Mouse (Mus musculus) heart, embryonic 15.5 days (tissue): ENCODE results near the gene Col4a1. TPM values are rescaled to one million over a fixed set of nuclear protein-coding genes. Genes with fewer than 3 reads are reported as not detected.

Source experiments
- ATAC-seq: fragments of 200-750 bp; cut with Nextera tagmentation; replicated peaks from 2 replicates; pipeline ENCODE4 v1.8.0; 2017; ENCODE audit warnings: low read depth, moderate TSS enrichment; ENCODE audit not compliant: insufficient number of reproducible peaks, insufficient read depth, low FRiP score
- H3K27ac ChIP-seq: fragments of 300-500 bp; sonication (generic); 2 replicates; pipeline ENCODE4 v1.5.1; 2015; ENCODE audit warnings: mild to moderate bottlenecking, inconsistent platforms
- H3K27me3 ChIP-seq: fragments of 300-500 bp; sonication (generic); 2 replicates; pipeline ENCODE4 v1.6.1; 2015; ENCODE audit warnings: inconsistent platforms
- H3K36me3 ChIP-seq: fragments of 300-500 bp; sonication (generic); 2 replicates; pipeline ENCODE4 v1.6.1; 2015; ENCODE audit warnings: mild to moderate bottlenecking, inconsistent platforms
- H3K4me1 ChIP-seq: fragments of 300-500 bp; sonication (generic); replicated peaks from 2 replicates; pipeline ENCODE4 v1.6.1; 2015; ENCODE audit warnings: inconsistent platforms
- H3K4me2 ChIP-seq: fragments of 300-500 bp; sonication (generic); 2 replicates; pipeline ENCODE4 v1.6.1; 2015; ENCODE audit warnings: inconsistent platforms, mild to moderate bottlenecking, moderate library complexity
- H3K4me3 ChIP-seq: fragments of 300-500 bp; sonication (generic); 2 replicates; pipeline ENCODE4 v1.5.1; 2015; ENCODE audit warnings: mild to moderate bottlenecking, inconsistent platforms
- H3K9ac ChIP-seq: fragments of 300-500 bp; sonication (generic); 2 replicates; pipeline ENCODE4 v1.6.1; 2015; ENCODE audit warnings: mild to moderate bottlenecking, inconsistent platforms
- H3K9me3 ChIP-seq: fragments of 300-500 bp; sonication (generic); replicated peaks from 2 replicates; pipeline ENCODE4 v1.6.1; 2016; ENCODE audit warnings: inconsistent platforms
- WGBS: fragments of 180-500 bp; shearing (Covaris S2); methylation state at CpG from one replicate; pipeline ENCODE4 v1.1.7; 2015; ENCODE audit warnings: mixed read lengths; 5-methylcytosine and 5-hydroxymethylcytosine counted together
- polyA plus RNA-seq: library from polyadenylated mRNA; unstranded; fragments of >200 nt; fragmentation: Nextera tagmentation; extraction: Ambion mirVana; gene quantifications from 2 replicates; pipeline ENCODE4 v1.2.1, GENCODE M21; 2015

Col4a1 gene
- polyA plus RNA-seq, 1 experiment from 2014 or later, result 191 TPM

GRCm38 (mm10) chr8:11298531-11299316 lies 13.9 kb downstream of the Col4a1 start:
- Histone ChIP-seq H3K27me3 (no peaks in the 10 kb centered on the region), H3K4me2 (no peak overlapping the region; the same call in 1 of the 2 replicates), H3K4me1 (peaks cover 61% of the 10 kb centered on the region), H3K27ac (peak overlapping the region; percentile 84), H3K9me3 (no peaks in the 10 kb centered on the region), H3K9ac (no peak overlapping the region), H3K36me3 (no peaks in the 10 kb centered on the region), H3K4me3 (no peak overlapping the region)
- ATAC-seq, result no peak
- WGBS, result 42% methylated on average over 12 of the region's 12 CpGs

GRCm38 (mm10) chr8:11297141-11297838 lies 15.3 kb downstream of the Col4a1 start:
- H3K4me2 ChIP-seq, result peak overlapping the region; percentile 7
- peak; percentile 56 for ATAC-seq

GRCm38 (mm10) chr8:11296282-11296943 lies 16.2 kb downstream of the Col4a1 start:
- Histone ChIP-seq H3K4me1 (peaks cover 61% of the 10 kb centered on the region), H3K27ac (peak overlapping the region; percentile 84), H3K4me3 (no peak overlapping the region), H3K9ac (no peak overlapping the region), H3K9me3 (no peaks in the 10 kb centered on the region), H3K4me2 (no peak overlapping the region; the same call in 1 of the 2 replicates), H3K27me3 (no peaks in the 10 kb centered on the region), H3K36me3 (no peaks in the 10 kb centered on the region)
- ATAC-seq, result no peak
- 74% methylated on average over 10 of the region's 10 CpGs for WGBS

More at GRCm38 (mm10) chr8:11297141-11297838, 15.3 kb downstream of the Col4a1 start:
- H3K9ac ChIP-seq, result no peak overlapping the region
- H3K36me3 ChIP-seq, result no peaks in the 10 kb centered on the region
- no peak overlapping the region for H3K4me3 ChIP-seq
- WGBS, result 56% methylated on average over 8 of the region's 8 CpGs
- peak overlapping the region; percentile 84 for H3K27ac ChIP-seq
- H3K9me3 ChIP-seq, result no peaks in the 10 kb centered on the region
- peaks cover 64% of the 10 kb centered on the region for H3K4me1 ChIP-seq
- no peaks in the 10 kb centered on the region for H3K27me3 ChIP-seq

GRCm38 (mm10) chr8:11292611-11293010 lies 20.0 kb downstream of the Col4a1 start:
- Histone ChIP-seq H3K9ac (no peak overlapping the region), H3K4me2 (no peak overlapping the region), H3K4me1 (peaks cover 54% of the 10 kb centered on the region), H3K36me3 (no peaks in the 10 kb centered on the region), H3K27me3 (no peaks in the 10 kb centered on the region), H3K9me3 (no peaks in the 10 kb centered on the region), H3K4me3 (no peak overlapping the region), H3K27ac (no peak overlapping the region)
- WGBS, result 41% methylated on average over 3 of the region's 3 CpGs
- ATAC-seq, result no peak

GRCm38 (mm10) chr8:11290533-11290932 lies 22.1 kb downstream of the Col4a1 start:
- Histone ChIP-seq H3K9me3 (no peaks in the 10 kb centered on the region), H3K36me3 (no peaks in the 10 kb centered on the region), H3K27me3 (no peaks in the 10 kb centered on the region), H3K27ac (no peak overlapping the region), H3K4me2 (no peak overlapping the region), H3K4me3 (no peak overlapping the region), H3K4me1 (peaks cover 33% of the 10 kb centered on the region), H3K9ac (no peak overlapping the region)
- 5% methylated on average over 1 of the region's 1 CpGs for WGBS
- no peak for ATAC-seq

GRCm38 (mm10) chr8:11288286-11288685 lies 24.3 kb downstream of the Col4a1 start:
- Histone ChIP-seq H3K27me3 (no peaks in the 10 kb centered on the region), H3K4me2 (no peak overlapping the region), H3K4me3 (no peak overlapping the region), H3K27ac (no peak overlapping the region), H3K4me1 (peaks cover 36% of the 10 kb centered on the region), H3K36me3 (no peaks in the 10 kb centered on the region), H3K9ac (no peak overlapping the region), H3K9me3 (no peaks in the 10 kb centered on the region)
- no peak for ATAC-seq
- 60% methylated on average over 6 of the region's 6 CpGs for WGBS

GRCm38 (mm10) chr8:11287139-11287538 lies 25.5 kb downstream of the Col4a1 start:
- WGBS, result 66% methylated on average over 3 of the region's 3 CpGs
- H3K27ac ChIP-seq, result no peak overlapping the region
- no peaks in the 10 kb centered on the region for H3K36me3 ChIP-seq
- no peak for ATAC-seq
- no peak overlapping the region for H3K4me3 ChIP-seq
- no peak overlapping the region for H3K4me2 ChIP-seq
- no peak overlapping the region for H3K9ac ChIP-seq
- H3K4me1 ChIP-seq, result peaks cover 47% of the 10 kb centered on the region
- no peaks in the 10 kb centered on the region for H3K9me3 ChIP-seq
- H3K27me3 ChIP-seq, result no peaks in the 10 kb centered on the region

- no peak overlapping the region for H3K4me2 ChIP-seq
- H3K9me3 ChIP-seq, result no peaks in the 10 kb centered on the region
- ATAC-seq, result no peak
- 55% methylated on average over 4 of the region's 4 CpGs for WGBS
- H3K27ac ChIP-seq, result no peak overlapping the region
- no peak overlapping the region for H3K4me3 ChIP-seq
- no peak overlapping the region for H3K9ac ChIP-seq
- H3K27me3 ChIP-seq, result no peaks in the 10 kb centered on the region
- H3K36me3 ChIP-seq, result peaks cover 3% of the 10 kb centered on the region; the same call in 1 of the 2 replicates
- H3K4me1 ChIP-seq, result peaks cover 53% of the 10 kb centered on the region
Observed at GRCm38 (mm10) chr8:11285437-11285836, 27.2 kb downstream of the Col4a1 start.

GRCm38 (mm10) chr8:11283217-11283616 lies 29.4 kb downstream of the Col4a1 start:
- Histone ChIP-seq H3K4me1 (peaks cover 61% of the 10 kb centered on the region), H3K4me2 (no peak overlapping the region), H3K27ac (peak overlapping the region; percentile 49), H3K36me3 (peaks cover 3% of the 10 kb centered on the region; the same call in 1 of the 2 replicates), H3K9ac (no peak overlapping the region; the same call in 1 of the 2 replicates), H3K9me3 (no peaks in the 10 kb centered on the region), H3K4me3 (no peak overlapping the region), H3K27me3 (no peaks in the 10 kb centered on the region)
- WGBS, result 54% methylated on average over 10 of the region's 10 CpGs
- ATAC-seq, result no peak; the same call in 1 of the 2 replicates

- H3K36me3 ChIP-seq, result peaks cover 3% of the 10 kb centered on the region; the same call in 1 of the 2 replicates
- H3K4me2 ChIP-seq, result no peak overlapping the region
- no peaks in the 10 kb centered on the region for H3K27me3 ChIP-seq
- H3K9ac ChIP-seq, result no peak overlapping the region
- H3K9me3 ChIP-seq, result no peaks in the 10 kb centered on the region
- 76% methylated on average over 7 of the region's 7 CpGs for WGBS
- H3K4me3 ChIP-seq, result no peak overlapping the region
- H3K4me1 ChIP-seq, result peaks cover 65% of the 10 kb centered on the region
- no peak for ATAC-seq
- H3K27ac ChIP-seq, result peak overlapping the region; percentile 49; the same call in 1 of the 2 replicates
Observed at GRCm38 (mm10) chr8:11282696-11283095, 29.9 kb downstream of the Col4a1 start.

- 79% methylated on average over 10 of the region's 10 CpGs for WGBS
- Histone ChIP-seq H3K4me2 (no peak overlapping the region), H3K4me1 (peaks cover 71% of the 10 kb centered on the region), H3K27me3 (no peaks in the 10 kb centered on the region), H3K9me3 (no peaks in the 10 kb centered on the region), H3K9ac (no peak overlapping the region), H3K36me3 (peaks cover 3% of the 10 kb centered on the region; the same call in 1 of the 2 replicates), H3K4me3 (no peak overlapping the region), H3K27ac (no peak overlapping the region)
- no peak for ATAC-seq
Observed at GRCm38 (mm10) chr8:11282139-11282538, 30.5 kb downstream of the Col4a1 start.
